In genomic region chr4:43509109-43509508, GRCm38 (mm10) we compare ENCODE assay signal across 8 mouse cellular contexts. TPM values are rescaled to one million over a fixed set of nuclear protein-coding genes. Genes with fewer than 3 reads are reported as not detected.
DNase-seq lines count a peak whose midpoint lies in the region; ATAC-seq and TF ChIP-seq lines count a peak whose summit lies in the region.

No protein-coding gene starts in this region.

- TF ChIP-seq CTCF in thymus, adult 2 months (IDR thresholded peaks at IDR 0.05; ENCODE audit: borderline replicate concordance, control insufficient read depth, extremely low read depth, insufficient read depth, low read length, poor library complexity) = no peak
- TF ChIP-seq CTCF in liver, embryonic 14.5 days (IDR thresholded peaks at IDR 0.05; ENCODE audit: low read depth) = no peak

- peak overlapping the region; percentile 55 for H3K4me3 ChIP-seq in forebrain, embryonic 10.5 days
- no peak overlapping the region for H3K4me3 ChIP-seq in forebrain, embryonic 16.5 days (replicated peaks; ENCODE audit: low read length)
- peak overlapping the region; percentile 89 for H3K4me3 ChIP-seq in thymus, adult 2 months (ENCODE audit: control insufficient read depth, insufficient read depth, low read length)
- peak overlapping the region in 1 of 2 experiments; percentile 69; a peak in 2 of 4 replicates for H3K4me3 ChIP-seq in liver, embryonic 14.5 days (ENCODE audit: insufficient read depth in 1 of 2, low read depth in 2 of 2, low read length in 2 of 2)

- no peaks in the 10 kb centered on the region for H3K9me3 ChIP-seq in forebrain, embryonic 10.5 days
- no peaks in the 10 kb centered on the region for H3K9me3 ChIP-seq in forebrain, embryonic 16.5 days (ENCODE audit: control insufficient read depth, low read length)
- no peaks in the 10 kb centered on the region for H3K9me3 ChIP-seq in liver, embryonic 14.5 days (ENCODE audit: control insufficient read depth, low read length)

- no peak for TF ChIP-seq POLR2A in thymus, adult 2 months (IDR thresholded peaks at IDR 0.05; ENCODE audit: control insufficient read depth, extremely low read depth, insufficient read depth, low read length, poor library complexity)

- ATAC-seq in forebrain, embryonic 16.5 days = no peak
- ATAC-seq in liver, embryonic 14.5 days (ENCODE audit: insufficient read depth) = no peak

- no peak for TF ChIP-seq EP300 in liver, embryonic 14.5 days (IDR thresholded peaks at IDR 0.05; ENCODE audit: low read depth)

- peaks cover 51% of the 10 kb centered on the region for H3K4me1 ChIP-seq in forebrain, embryonic 10.5 days
- peaks cover 13% of the 10 kb centered on the region for H3K4me1 ChIP-seq in forebrain, embryonic 16.5 days (replicated peaks; ENCODE audit: control insufficient read depth, insufficient read depth, low read length)
- peaks cover 22% of the 10 kb centered on the region for H3K4me1 ChIP-seq in thymus, adult 2 months (replicated peaks; ENCODE audit: control insufficient read depth, insufficient read depth, low read length)
- peaks cover 0 to 12% of the 10 kb centered on the region in 2 experiments; a peak in 2 of 4 replicates for H3K4me1 ChIP-seq in liver, embryonic 14.5 days (replicated peaks; ENCODE audit: control insufficient read depth in 2 of 2, insufficient read depth in 2 of 2, low read length in 1 of 2)

- no peak overlapping the region for H3K9ac ChIP-seq in forebrain, embryonic 16.5 days (replicated peaks; ENCODE audit: low read depth, low read length)
- H3K9ac ChIP-seq in liver, embryonic 14.5 days (replicated peaks) = no peak overlapping the region

- no peak overlapping the region for H3K4me2 ChIP-seq in forebrain, embryonic 16.5 days (ENCODE audit: low read length)
- H3K4me2 ChIP-seq in liver, embryonic 14.5 days (ENCODE audit: low read depth) = peak overlapping the region; percentile 71

- H3K27ac ChIP-seq in forebrain, embryonic 10.5 days = peak overlapping the region; percentile 76
- no peak overlapping the region for H3K27ac ChIP-seq in forebrain, embryonic 16.5 days (ENCODE audit: low read length)
- H3K27ac ChIP-seq in thymus, adult 2 months (ENCODE audit: control insufficient read depth, insufficient read depth, low read length) = no peak overlapping the region
- H3K27ac ChIP-seq in liver, embryonic 14.5 days = no peak overlapping the region

- H3K27me3 ChIP-seq in forebrain, embryonic 10.5 days (ENCODE audit: poor library complexity, severe bottlenecking) = peaks cover 57% of the 10 kb centered on the region
- no peaks in the 10 kb centered on the region; the same call in 1 of the 2 replicates for H3K27me3 ChIP-seq in forebrain, embryonic 16.5 days (replicated peaks; ENCODE audit: control insufficient read depth, insufficient read depth, low read length)
- no peaks in the 10 kb centered on the region for H3K27me3 ChIP-seq in thymus, adult 2 months (ENCODE audit: control insufficient read depth, insufficient read depth, low read length)
- no peaks in the 10 kb centered on the region for H3K27me3 ChIP-seq in liver, embryonic 14.5 days (ENCODE audit: control insufficient read depth, insufficient read depth, low read length)

- H3K36me3 ChIP-seq in forebrain, embryonic 10.5 days (replicated peaks) = no peaks in the 10 kb centered on the region
- H3K36me3 ChIP-seq in forebrain, embryonic 16.5 days (ENCODE audit: control insufficient read depth, insufficient read depth) = no peaks in the 10 kb centered on the region
- H3K36me3 ChIP-seq in thymus, adult 2 months (ENCODE audit: control insufficient read depth, insufficient read depth, low read length) = no peaks in the 10 kb centered on the region
- H3K36me3 ChIP-seq in liver, embryonic 14.5 days (replicated peaks; ENCODE audit: control insufficient read depth, insufficient read depth, low read depth) = no peaks in the 10 kb centered on the region

- WGBS in forebrain, embryonic 10.5 days = 23% methylated on average over 9 of the region's 9 CpGs
- WGBS in forebrain, embryonic 16.5 days = 6% methylated on average over 9 of the region's 9 CpGs
- WGBS in thymus, adult 2 months = 15% methylated on average over 9 of the region's 9 CpGs
- 15% methylated on average over 9 of the region's 9 CpGs for WGBS in liver, embryonic 14.5 days (ENCODE audit: insufficient replicate concordance)

- no peak for DNase-seq in forebrain, embryonic 10.5 days (ENCODE audit: extremely low spot score, low spot score)
- no peak for DNase-seq in thymus, adult 2 months
- DNase-seq in thymus, postnatal 4 days = no peak
- DNase-seq in liver, embryonic 14.5 days (ENCODE audit: low read depth in 3 of 3, low spot score in 3 of 3) = no peak
- no peak for DNase-seq in left cerebral cortex, postnatal 10 days (ENCODE audit: extremely low spot score in 1 of 2, low spot score in 2 of 2)
- DNase-seq in adrenal gland, adult 2 months = no peak
- no peak for DNase-seq in right cerebral cortex, postnatal 36 days (ENCODE audit: low spot score in 2 of 2)

- intact Hi-C loops in left cerebral cortex, postnatal 10 days (cut with DNase I) = no loop called here

RNA-seq across cellular contexts. Expression of gene Car9, which starts 2.3 kb away (rescaled TPM):
- polyA plus RNA-seq in forebrain, embryonic 10.5 days (2016; fragmentation: Nextera tagmentation; extraction: Ambion mirVana) = 0.60 and 1.1 TPM in 2 replicates
- polyA plus RNA-seq in forebrain, embryonic 16.5 days (2015; fragmentation: Nextera tagmentation; extraction: Ambion mirVana) = 0.16 and 0.20 TPM in 2 replicates
- 2.5 and 2.9 TPM in 2 replicates for polyA plus RNA-seq in thymus, adult 2 months (2012; rRNA removed)
- 0.75 and 0.84 TPM in 2 replicates for polyA plus RNA-seq in liver, embryonic 14.5 days (2012; rRNA removed)
- polyA plus RNA-seq in liver, embryonic 14.5 days (2014; fragmentation: Nextera tagmentation; extraction: Ambion mirVana) = 0.32 and 0.59 TPM in 2 replicates
- under 1 TPM in 1 of 2 experiments, not detected in 1; 0.45 TPM for total RNA-seq in left cerebral cortex, postnatal 10 days (2021)
- total RNA-seq in adrenal gland, adult 2 months (2021) = under 1 TPM; 0.17 to 0.28 TPM
- polyA plus RNA-seq in adrenal gland, adult 2 months (2012; rRNA removed) = 0.57 and 1.4 TPM in 2 replicates

RNA-seq across cellular contexts. Expression of gene Arhgef39, which starts 9.6 kb away (rescaled TPM):
- 54.6 and 56.7 TPM in 2 replicates for polyA plus RNA-seq in forebrain, embryonic 10.5 days (2016; fragmentation: Nextera tagmentation; extraction: Ambion mirVana)
- 17.4 and 18.8 TPM in 2 replicates for polyA plus RNA-seq in forebrain, embryonic 16.5 days (2015; fragmentation: Nextera tagmentation; extraction: Ambion mirVana)
- polyA plus RNA-seq in thymus, adult 2 months (2012; rRNA removed) = 105 and 108 TPM in 2 replicates
- polyA plus RNA-seq in liver, embryonic 14.5 days (2012; rRNA removed) = 37.5 and 42.5 TPM in 2 replicates
- 23.4 and 24.7 TPM in 2 replicates for polyA plus RNA-seq in liver, embryonic 14.5 days (2014; fragmentation: Nextera tagmentation; extraction: Ambion mirVana)
- 1 to 10 TPM; 1.1 to 1.4 TPM for total RNA-seq in left cerebral cortex, postnatal 10 days (2021)
- total RNA-seq in adrenal gland, adult 2 months (2021) = 1 to 10 TPM; 1.0 to 2.1 TPM
- polyA plus RNA-seq in adrenal gland, adult 2 months (2012; rRNA removed) = 4.8 and 6.6 TPM in 2 replicates

RNA-seq across cellular contexts. Expression of gene Tpm2, which starts 14.5 kb away (rescaled TPM):
- 40.0 and 42.6 TPM in 2 replicates for polyA plus RNA-seq in forebrain, embryonic 10.5 days (2016; fragmentation: Nextera tagmentation; extraction: Ambion mirVana)
- 10.5 and 13.2 TPM in 2 replicates for polyA plus RNA-seq in forebrain, embryonic 16.5 days (2015; fragmentation: Nextera tagmentation; extraction: Ambion mirVana)
- 10.7 and 12.1 TPM in 2 replicates for polyA plus RNA-seq in thymus, adult 2 months (2012; rRNA removed)
- 3.3 and 8.9 TPM in 2 replicates for polyA plus RNA-seq in liver, embryonic 14.5 days (2012; rRNA removed)
- polyA plus RNA-seq in liver, embryonic 14.5 days (2014; fragmentation: Nextera tagmentation; extraction: Ambion mirVana) = 12.6 and 16.1 TPM in 2 replicates
- total RNA-seq in left cerebral cortex, postnatal 10 days (2021) = 1 to 10 TPM; 7.2 to 7.9 TPM
- 100 to 1,000 TPM in 1 of 2 experiments, 10 to 100 TPM in 1; 43.3 to 120 TPM for total RNA-seq in adrenal gland, adult 2 months (2021)
- polyA plus RNA-seq in adrenal gland, adult 2 months (2012; rRNA removed) = 21.1 and 34.6 TPM in 2 replicates

RNA-seq across cellular contexts. Expression of gene Ccdc107, which starts 16.4 kb away (rescaled TPM):
- polyA plus RNA-seq in forebrain, embryonic 10.5 days (2016; fragmentation: Nextera tagmentation; extraction: Ambion mirVana) = 42.2 and 43.9 TPM in 2 replicates
- polyA plus RNA-seq in forebrain, embryonic 16.5 days (2015; fragmentation: Nextera tagmentation; extraction: Ambion mirVana) = 62.0 and 63.1 TPM in 2 replicates
- polyA plus RNA-seq in thymus, adult 2 months (2012; rRNA removed) = 330 and 367 TPM in 2 replicates
- 11.8 and 27.6 TPM in 2 replicates for polyA plus RNA-seq in liver, embryonic 14.5 days (2012; rRNA removed)
- polyA plus RNA-seq in liver, embryonic 14.5 days (2014; fragmentation: Nextera tagmentation; extraction: Ambion mirVana) = 32.1 and 36.7 TPM in 2 replicates
- 10 to 100 TPM; 31.1 to 32.5 TPM for total RNA-seq in left cerebral cortex, postnatal 10 days (2021)
- 10 to 100 TPM; 54.5 to 69.2 TPM for total RNA-seq in adrenal gland, adult 2 months (2021)
- 376 and 526 TPM in 2 replicates for polyA plus RNA-seq in adrenal gland, adult 2 months (2012; rRNA removed)

RNA-seq across cellular contexts. Expression of gene Sit1, which starts 25.6 kb away (rescaled TPM):
- polyA plus RNA-seq in forebrain, embryonic 10.5 days (2016; fragmentation: Nextera tagmentation; extraction: Ambion mirVana) = not detected in 2 replicates
- polyA plus RNA-seq in forebrain, embryonic 16.5 days (2015; fragmentation: Nextera tagmentation; extraction: Ambion mirVana) = not detected in 2 replicates
- polyA plus RNA-seq in thymus, adult 2 months (2012; rRNA removed) = 187 and 239 TPM in 2 replicates
- polyA plus RNA-seq in liver, embryonic 14.5 days (2012; rRNA removed) = 0.04 TPM in 1 of 2 replicates, not detected in the other
- not detected in 2 replicates for polyA plus RNA-seq in liver, embryonic 14.5 days (2014; fragmentation: Nextera tagmentation; extraction: Ambion mirVana)
- total RNA-seq in left cerebral cortex, postnatal 10 days (2021) = not detected
- total RNA-seq in adrenal gland, adult 2 months (2021) = not detected
- 0.28 and 0.73 TPM in 2 replicates for polyA plus RNA-seq in adrenal gland, adult 2 months (2012; rRNA removed)
